Mouse (Mus musculus) spleen, postnatal 14 days (tissue): Measurements from ENCODE around the gene Col6a1.

Source experiments
- DNase-seq, 2 experiments: peaks; one replicate each; pipeline ENCODE4 v3.0.0; 2021 to 2022; ENCODE audit warnings: low spot score in 2 of 2

Col6a1 gene

GRCm38 (mm10) chr10:76680758-76681650 lies 45.0 kb downstream of the Col6a1 start:
- no peak for DNase-seq

- DNase-seq = no peak
These were observed 47.8 kb downstream of the Col6a1 start for GRCm38 (mm10) chr10:76678122-76678521.

- no peak for DNase-seq
These were observed 50.7 kb downstream of the Col6a1 start for GRCm38 (mm10) chr10:76675268-76675667.

GRCm38 (mm10) chr10:76674581-76674980 lies 51.4 kb downstream of the Col6a1 start:
- no peak for DNase-seq

- no peak for DNase-seq
These were observed 54.0 kb downstream of the Col6a1 start for GRCm38 (mm10) chr10:76671939-76672338.

- no peak for DNase-seq
These were observed 57.1 kb downstream of the Col6a1 start for GRCm38 (mm10) chr10:76668947-76669284.

GRCm38 (mm10) chr10:76668261-76668946 lies 57.6 kb downstream of the Col6a1 start:
- DNase-seq = no peak

- DNase-seq = no peak
These were observed 58.7 kb downstream of the Col6a1 start for GRCm38 (mm10) chr10:76667197-76667805.

GRCm38 (mm10) chr10:76665551-76665950 lies 60.4 kb downstream of the Col6a1 start:
- no peak for DNase-seq

GRCm38 (mm10) chr10:76664156-76665115 lies 61.5 kb downstream of the Col6a1 start:
- no peak for DNase-seq
